Comparison of ENCODE assay signal across 8 mouse cellular contexts in genomic region chr4:123071266-123071966, GRCm38 (mm10). TPM values are rescaled to one million over a fixed set of nuclear protein-coding genes. Genes with fewer than 3 reads are reported as not detected.
DNase-seq lines count a peak whose midpoint lies in the region; ATAC-seq and TF ChIP-seq lines count a peak whose summit lies in the region.

No protein-coding gene starts in this region.

- no peaks in the 10 kb centered on the region for H3K27me3 ChIP-seq in embryonic facial prominence, embryonic 12.5 days
- no peaks in the 10 kb centered on the region for H3K27me3 ChIP-seq in intestine, embryonic 16.5 days (replicated peaks; ENCODE audit: control insufficient read depth, insufficient read depth, low read length)
- no peaks in the 10 kb centered on the region for H3K27me3 ChIP-seq in lung, embryonic 14.5 days (ENCODE audit: insufficient read depth, low read length)

- WGBS in embryonic facial prominence, embryonic 12.5 days, result 7% methylated on average over 13 of the region's 13 CpGs
- WGBS in intestine, embryonic 16.5 days, result 12% methylated on average over 13 of the region's 13 CpGs
- 6% methylated on average over 13 of the region's 13 CpGs for WGBS in lung, embryonic 14.5 days

- peak; percentile 46; the same call in 1 of the 2 replicates for TF ChIP-seq CTCF in lung, embryonic 14.5 days (IDR thresholded peaks at IDR 0.05; ENCODE audit: low read depth)

- no peak overlapping the region for H3K27ac ChIP-seq in embryonic facial prominence, embryonic 12.5 days
- no peak overlapping the region for H3K27ac ChIP-seq in intestine, embryonic 16.5 days (ENCODE audit: low read length)
- no peak overlapping the region for H3K27ac ChIP-seq in lung, embryonic 14.5 days (ENCODE audit: low read depth)

- H3K9me3 ChIP-seq in embryonic facial prominence, embryonic 12.5 days, result no peaks in the 10 kb centered on the region
- H3K9me3 ChIP-seq in intestine, embryonic 16.5 days (ENCODE audit: control insufficient read depth, low read length), result no peaks in the 10 kb centered on the region
- no peaks in the 10 kb centered on the region for H3K9me3 ChIP-seq in lung, embryonic 14.5 days (ENCODE audit: low read depth, low read length)

- no peak for ATAC-seq in embryonic facial prominence, embryonic 12.5 days (ENCODE audit: insufficient number of reproducible peaks, insufficient read depth, low FRiP score, low TSS enrichment)
- peak; percentile 89 for ATAC-seq in intestine, embryonic 16.5 days
- peak; percentile 84 for ATAC-seq in lung, embryonic 14.5 days (ENCODE audit: insufficient read depth)

- no peaks in the 10 kb centered on the region for H3K36me3 ChIP-seq in embryonic facial prominence, embryonic 12.5 days
- no peaks in the 10 kb centered on the region for H3K36me3 ChIP-seq in intestine, embryonic 16.5 days (ENCODE audit: control insufficient read depth, insufficient read depth, low read length)
- H3K36me3 ChIP-seq in lung, embryonic 14.5 days (ENCODE audit: insufficient read depth), result no peaks in the 10 kb centered on the region

- no peaks in the 10 kb centered on the region for H3K4me1 ChIP-seq in embryonic facial prominence, embryonic 12.5 days
- no peaks in the 10 kb centered on the region for H3K4me1 ChIP-seq in intestine, embryonic 16.5 days (ENCODE audit: control insufficient read depth, insufficient read depth, low read length)
- H3K4me1 ChIP-seq in lung, embryonic 14.5 days (ENCODE audit: insufficient read depth), result no peaks in the 10 kb centered on the region

- DNase-seq in cerebellum, postnatal 14 days, result peak; percentile 51 to 74
- no peak for DNase-seq in cerebellum, adult 8-10 months
- peak; percentile 42 for DNase-seq in ES-CJ7 (ENCODE audit: low read depth, low spot score)
- peak; percentile 60 for DNase-seq in lung, embryonic 14.5 days
- peak; percentile 37 for DNase-seq in ovary, postnatal 14 days (ENCODE audit: low spot score)
- DNase-seq in urinary bladder, postnatal 14 days (ENCODE audit: low spot score), result peak; percentile 82

- no peak overlapping the region for H3K4me3 ChIP-seq in embryonic facial prominence, embryonic 12.5 days
- peak overlapping the region; percentile 17; the same call in 1 of the 2 replicates for H3K4me3 ChIP-seq in intestine, embryonic 16.5 days (ENCODE audit: low read length)
- H3K4me3 ChIP-seq in lung, embryonic 14.5 days (ENCODE audit: low read depth, low read length), result 0 out of 2 replicates have a peak overlapping the region, but pooled peaks have one; percentile 6

- H3K4me2 ChIP-seq in embryonic facial prominence, embryonic 12.5 days (replicated peaks), result 0 out of 2 replicates have a peak overlapping the region, but pooled peaks have one; percentile 19
- peak overlapping the region; percentile 27 for H3K4me2 ChIP-seq in intestine, embryonic 16.5 days (ENCODE audit: low read depth, low read length)
- peak overlapping the region; percentile 46 for H3K4me2 ChIP-seq in lung, embryonic 14.5 days

- 0 out of 2 replicates have a peak overlapping the region, but pooled peaks have one; percentile 8 for H3K9ac ChIP-seq in embryonic facial prominence, embryonic 12.5 days
- H3K9ac ChIP-seq in intestine, embryonic 16.5 days (ENCODE audit: low read depth, low read length), result 0 out of 2 replicates have a peak overlapping the region, but pooled peaks have one; percentile 6
- no peak overlapping the region for H3K9ac ChIP-seq in lung, embryonic 14.5 days

RNA-seq across cellular contexts. Expression of gene Bmp8b, which starts 33.5 kb away (rescaled TPM):
- polyA plus RNA-seq in embryonic facial prominence, embryonic 12.5 days (2016; fragmentation: Nextera tagmentation; extraction: Ambion mirVana), result 0.47 and 0.55 TPM in 2 replicates
- 0.29 and 0.47 TPM in 2 replicates for polyA plus RNA-seq in intestine, embryonic 16.5 days (2015; fragmentation: Nextera tagmentation; extraction: Ambion mirVana)
- 0.70 and 0.79 TPM in 2 replicates for polyA plus RNA-seq in lung, embryonic 14.5 days (2014; fragmentation: Nextera tagmentation; extraction: Ambion mirVana)

RNA-seq across cellular contexts. Expression of gene Oxct2b, which starts 44.6 kb away (rescaled TPM):
- polyA plus RNA-seq in embryonic facial prominence, embryonic 12.5 days (2016; fragmentation: Nextera tagmentation; extraction: Ambion mirVana), result 0.15 and 0.31 TPM in 2 replicates
- 0.13 TPM in 1 of 2 replicates, not detected in the other for polyA plus RNA-seq in intestine, embryonic 16.5 days (2015; fragmentation: Nextera tagmentation; extraction: Ambion mirVana)
- polyA plus RNA-seq in lung, embryonic 14.5 days (2014; fragmentation: Nextera tagmentation; extraction: Ambion mirVana), result not detected in 2 replicates

RNA-seq across cellular contexts. Expression of gene Trit1, which starts 55.0 kb away (rescaled TPM):
- 21.3 and 23.4 TPM in 2 replicates for polyA plus RNA-seq in embryonic facial prominence, embryonic 12.5 days (2016; fragmentation: Nextera tagmentation; extraction: Ambion mirVana)
- polyA plus RNA-seq in intestine, embryonic 16.5 days (2015; fragmentation: Nextera tagmentation; extraction: Ambion mirVana), result 12.7 and 16.0 TPM in 2 replicates
- polyA plus RNA-seq in lung, embryonic 14.5 days (2014; fragmentation: Nextera tagmentation; extraction: Ambion mirVana), result 16.4 and 20.9 TPM in 2 replicates
